ENCODE assay signal across 10 mouse cellular contexts in the genomic region with DNA sequence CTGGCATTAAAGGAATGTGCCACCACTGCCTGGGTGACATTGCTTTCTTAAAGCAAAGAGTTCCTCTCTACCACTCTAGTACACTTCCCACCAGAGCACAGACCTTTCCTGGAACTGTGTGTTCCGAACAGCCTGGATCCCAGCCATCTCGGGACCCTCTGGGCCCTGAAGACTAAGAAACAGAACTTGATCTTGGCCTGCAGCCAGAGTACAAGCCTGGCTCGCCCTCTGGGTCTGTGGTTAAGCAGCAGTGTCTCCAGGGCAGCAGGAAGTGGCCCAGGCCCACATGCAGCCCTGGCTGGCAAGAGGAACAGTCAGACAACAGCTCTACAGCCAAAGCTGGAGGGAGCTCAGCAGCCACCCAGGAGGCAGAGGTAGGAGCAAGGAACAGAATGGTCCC. TPM values are rescaled to one million over a fixed set of nuclear protein-coding genes. Genes with fewer than 3 reads are reported as not detected.
DNase-seq lines count a peak whose midpoint lies in the region; ATAC-seq lines count a peak whose summit lies in the region.
"Had no signal": no experiment of that assay in that cellular context is flagged by ENCODE, and none has a peak within 500 bp of the region (broad histone marks: within the 10 kb centered on the region; RNA-seq: fewer than 3 reads in every experiment).

No protein-coding gene starts in this region.

- ATAC-seq in inflammation-experienced regulatory T-cells, adult 6 months: peak; percentile 72
- ATAC-seq in lung, embryonic 16.5 days (ENCODE audit: low read depth): peak; percentile 62

- H3K27me3 ChIP-seq in lung, embryonic 16.5 days (ENCODE audit: control insufficient read depth, insufficient read depth, low read depth, low read length): no peaks in the 10 kb centered on the region
- H3K27me3 ChIP-seq: embryonic facial prominence, embryonic 12.5 days; neural tube, embryonic 12.5 days had no signal

- 16% methylated on average over 3 of the region's 3 CpGs for WGBS in lung, embryonic 16.5 days

- peaks cover 6% of the 10 kb centered on the region for H3K4me1 ChIP-seq in lung, embryonic 16.5 days (replicated peaks; ENCODE audit: control insufficient read depth, insufficient read depth, low read length)
- H3K4me1 ChIP-seq: embryonic facial prominence, embryonic 12.5 days; neural tube, embryonic 12.5 days had no signal

- peak overlapping the region; percentile 25; the same call in 1 of the 2 replicates for H3K27ac ChIP-seq in lung, embryonic 16.5 days (ENCODE audit: low read length)
- H3K27ac ChIP-seq: embryonic facial prominence, embryonic 12.5 days; neural tube, embryonic 12.5 days had no signal

- no peaks in the 10 kb centered on the region for H3K9me3 ChIP-seq in lung, embryonic 16.5 days (ENCODE audit: control insufficient read depth, low read length)
- H3K9me3 ChIP-seq: embryonic facial prominence, embryonic 12.5 days; neural tube, embryonic 12.5 days had no signal

- H3K4me3 ChIP-seq in lung, embryonic 16.5 days (ENCODE audit: low read length): no peak overlapping the region
- H3K4me3 ChIP-seq: embryonic facial prominence, embryonic 12.5 days; neural tube, embryonic 12.5 days had no signal

- H3K36me3 ChIP-seq in lung, embryonic 16.5 days (ENCODE audit: control insufficient read depth, insufficient read depth, low read length): no peaks in the 10 kb centered on the region
- H3K36me3 ChIP-seq: embryonic facial prominence, embryonic 12.5 days; neural tube, embryonic 12.5 days had no signal

- peak; percentile 47 for DNase-seq in cerebellum, adult 9-11 months
- DNase-seq in cerebellum, adult 11 months: no peak
- DNase-seq in spleen, adult 18-20 months: peak; percentile 21
- no peak for DNase-seq in spleen, adult 12 weeks (ENCODE audit: low spot score)
- no peak for DNase-seq in embryo, embryonic 10 days (ENCODE audit: low spot score)
- no peak for DNase-seq in neural tube, embryonic 10.5 days (ENCODE audit: extremely low spot score, low spot score)

- no peak overlapping the region for H3K9ac ChIP-seq in lung, embryonic 16.5 days (ENCODE audit: low read length)
- H3K9ac ChIP-seq: embryonic facial prominence, embryonic 12.5 days; neural tube, embryonic 12.5 days had no signal

- no peak overlapping the region for H3K4me2 ChIP-seq in lung, embryonic 16.5 days (ENCODE audit: low read depth, low read length)
- H3K4me2 ChIP-seq: embryonic facial prominence, embryonic 12.5 days; neural tube, embryonic 12.5 days had no signal

RNA-seq across cellular contexts. Expression of gene Sohlh1, which starts 5.6 kb away (rescaled TPM):
- under 1 TPM in 2 of 3 experiments, not detected in 1; 0.46 to 0.52 TPM for polyA plus RNA-seq in inflammation-experienced regulatory T-cells, adult 6 months (2017; shearing (Covaris generic))
- polyA plus RNA-seq in lung, embryonic 16.5 days (2015; fragmentation: Nextera tagmentation; extraction: Ambion mirVana): not detected in 2 replicates
- polyA plus RNA-seq: embryonic facial prominence, embryonic 12.5 days; neural tube, embryonic 12.5 days had no signal

RNA-seq across cellular contexts. Expression of gene Kcnt1, which starts 10.9 kb away (rescaled TPM):
- not detected for polyA plus RNA-seq in inflammation-experienced regulatory T-cells, adult 6 months (2017; shearing (Covaris generic))
- polyA plus RNA-seq in lung, embryonic 16.5 days (2015; fragmentation: Nextera tagmentation; extraction: Ambion mirVana): 0.24 and 0.46 TPM in 2 replicates

RNA-seq across cellular contexts. Expression of gene Lcn9, which starts 29.7 kb away (rescaled TPM):
- polyA plus RNA-seq in inflammation-experienced regulatory T-cells, adult 6 months (2017; shearing (Covaris generic)): not detected
- not detected in 2 replicates for polyA plus RNA-seq in lung, embryonic 16.5 days (2015; fragmentation: Nextera tagmentation; extraction: Ambion mirVana)
- polyA plus RNA-seq: embryonic facial prominence, embryonic 12.5 days; neural tube, embryonic 12.5 days had no signal

RNA-seq across cellular contexts. Expression of gene Glt6d1, which starts 37.0 kb away (rescaled TPM):
- polyA plus RNA-seq in inflammation-experienced regulatory T-cells, adult 6 months (2017; shearing (Covaris generic)): not detected
- not detected in 2 replicates for polyA plus RNA-seq in lung, embryonic 16.5 days (2015; fragmentation: Nextera tagmentation; extraction: Ambion mirVana)
- polyA plus RNA-seq: embryonic facial prominence, embryonic 12.5 days; neural tube, embryonic 12.5 days had no signal

Comparison
In these comparisons a context has a peak if more than half of its experiments do, and no peak if none do; other contexts are left out.
1. DNase-seq: peak in cerebellum, adult 9-11 months (single experiment) and spleen, adult 18-20 months (2 of 2); none in cerebellum, adult 11 months (single experiment), spleen, adult 12 weeks (single experiment), embryo, embryonic 10 days (single experiment) and neural tube, embryonic 10.5 days (single experiment).